Mouse (Mus musculus): ENCODE measurements around the gene Rhbdf2.
"Not testable (repeated sequence)": the region's sequence is repeated elsewhere in the genome, so short reads cannot be mapped to it uniquely, and the experiment has no call there.

Rhbdf2 gene

GRCm38 (mm10) chr11:116618666-116619065 lies 8.2 kb downstream of the Rhbdf2 start:
- no peak for DNase-seq (ENCODE audit: low spot score)

GRCm38 (mm10) chr11:116617641-116618040 lies 9.2 kb downstream of the Rhbdf2 start:
- no peak for DNase-seq (ENCODE audit: low spot score)

GRCm38 (mm10) chr11:116616438-116617118 lies 10.2 kb downstream of the Rhbdf2 start:
- DNase-seq (ENCODE audit: low spot score) = no peak

- DNase-seq (ENCODE audit: low spot score) = peak; percentile 85
Observed at GRCm38 (mm10) chr11:116615735-116616437, 10.9 kb downstream of the Rhbdf2 start.

- DNase-seq (ENCODE audit: low spot score) = no peak
Observed at GRCm38 (mm10) chr11:116613234-116613633, 13.6 kb downstream of the Rhbdf2 start.

- DNase-seq (ENCODE audit: low spot score) = no peak
Observed at GRCm38 (mm10) chr11:116612554-116612953, 14.3 kb downstream of the Rhbdf2 start.

GRCm38 (mm10) chr11:116611883-116612282 lies 14.9 kb downstream of the Rhbdf2 start:
- no peak for DNase-seq (ENCODE audit: low spot score)

- not testable (repeated sequence) for DNase-seq (ENCODE audit: low spot score)
Observed at GRCm38 (mm10) chr11:116611168-116611567, 15.7 kb downstream of the Rhbdf2 start.

GRCm38 (mm10) chr11:116609965-116610630 lies 16.7 kb downstream of the Rhbdf2 start:
- no peak for DNase-seq (ENCODE audit: low spot score)

- no peak for DNase-seq (ENCODE audit: low spot score)
Observed at GRCm38 (mm10) chr11:116607717-116608116, 19.1 kb downstream of the Rhbdf2 start.

- DNase-seq (ENCODE audit: low spot score) = no peak
Observed at GRCm38 (mm10) chr11:116604097-116604496, 22.7 kb downstream of the Rhbdf2 start.

- peak; percentile 70 for DNase-seq (ENCODE audit: low spot score)
Observed at GRCm38 (mm10) chr11:116603339-116603738, 23.5 kb downstream of the Rhbdf2 start.

- no peak for DNase-seq (ENCODE audit: low spot score)
Observed at GRCm38 (mm10) chr11:116602043-116602442, 24.8 kb downstream of the Rhbdf2 start.

- no peak for DNase-seq (ENCODE audit: low spot score)
Observed at GRCm38 (mm10) chr11:116601166-116601565, 25.7 kb downstream of the Rhbdf2 start.

GRCm38 (mm10) chr11:116599230-116599629 lies 27.6 kb downstream of the Rhbdf2 start:
- DNase-seq (ENCODE audit: low spot score) = no peak

- DNase-seq (ENCODE audit: low spot score) = no peak
Observed at GRCm38 (mm10) chr11:116598193-116598592, 28.6 kb downstream of the Rhbdf2 start.

GRCm38 (mm10) chr11:116596766-116597165 lies 30.1 kb downstream of the Rhbdf2 start:
- no peak for DNase-seq (ENCODE audit: low spot score)

GRCm38 (mm10) chr11:116593345-116593744 lies 33.5 kb downstream of the Rhbdf2 start:
- DNase-seq (ENCODE audit: low spot score) = no peak

- peak; percentile 85 for DNase-seq (ENCODE audit: low spot score)
Observed at GRCm38 (mm10) chr11:116592428-116592827, 34.4 kb downstream of the Rhbdf2 start.

GRCm38 (mm10) chr11:116591621-116592020 lies 35.2 kb downstream of the Rhbdf2 start:
- no peak for DNase-seq (ENCODE audit: low spot score)

- no peak for DNase-seq (ENCODE audit: low spot score)
Observed at GRCm38 (mm10) chr11:116589574-116589973, 37.2 kb downstream of the Rhbdf2 start.

GRCm38 (mm10) chr11:116589020-116589531 lies 37.7 kb downstream of the Rhbdf2 start:
- DNase-seq (ENCODE audit: low spot score) = no peak

All from c-Kit-positive CD71-positive TER-119-positive erythroid progenitor cells, embryonic 14.5 days (primary cell).